Mouse (Mus musculus) heart, adult 2 months (tissue): Measurements from ENCODE around the gene Hnrnpul1.

Experiments used
- CTCF ChIP-seq: fragments of 200-600 bp; IDR thresholded peaks from 2 replicates; pipeline ENCODE4 v1.8.1; 2022; ENCODE audit warnings: antibody characterized with exemption, mild to moderate bottlenecking, moderate library complexity
- POLR2A ChIP-seq: fragments of 200-500 bp; IDR thresholded peaks from 2 replicates; pipeline ENCODE4 v1.6.1; 2011; ENCODE audit warnings: mild to moderate bottlenecking, low read depth, low read length, control low read depth; ENCODE audit not compliant: insufficient read depth

DNA sequence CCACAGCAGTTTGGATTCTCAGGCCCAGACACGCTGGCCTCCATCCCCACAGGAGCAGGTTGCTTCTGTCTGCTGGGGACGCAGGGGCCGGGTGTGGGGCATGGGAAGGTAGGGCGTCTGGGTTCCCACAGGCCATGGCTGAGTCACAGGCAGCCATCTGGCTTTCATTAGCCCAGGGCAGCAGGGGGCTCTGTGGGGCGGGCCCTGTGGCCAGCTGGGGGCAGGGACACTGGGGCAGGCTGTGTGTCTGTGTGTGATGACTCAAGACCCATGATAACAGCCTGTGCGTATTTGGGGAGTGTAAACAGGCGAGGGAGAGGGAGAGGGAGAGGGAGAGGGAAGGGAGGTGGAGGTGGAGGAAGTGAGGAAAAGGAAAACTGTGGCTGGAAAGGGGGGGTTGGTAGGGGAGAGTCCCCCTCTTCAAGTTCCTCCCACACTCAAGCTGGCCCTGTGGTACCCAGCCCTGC lies 42.8 kb downstream of the Hnrnpul1 start:
- TF ChIP-seq POLR2A (0 out of 2 replicates have a peak, but pooled peaks have one; percentile 14), CTCF (no peak)
